8 mouse cellular contexts compared by ENCODE assay signal in the genomic region with DNA sequence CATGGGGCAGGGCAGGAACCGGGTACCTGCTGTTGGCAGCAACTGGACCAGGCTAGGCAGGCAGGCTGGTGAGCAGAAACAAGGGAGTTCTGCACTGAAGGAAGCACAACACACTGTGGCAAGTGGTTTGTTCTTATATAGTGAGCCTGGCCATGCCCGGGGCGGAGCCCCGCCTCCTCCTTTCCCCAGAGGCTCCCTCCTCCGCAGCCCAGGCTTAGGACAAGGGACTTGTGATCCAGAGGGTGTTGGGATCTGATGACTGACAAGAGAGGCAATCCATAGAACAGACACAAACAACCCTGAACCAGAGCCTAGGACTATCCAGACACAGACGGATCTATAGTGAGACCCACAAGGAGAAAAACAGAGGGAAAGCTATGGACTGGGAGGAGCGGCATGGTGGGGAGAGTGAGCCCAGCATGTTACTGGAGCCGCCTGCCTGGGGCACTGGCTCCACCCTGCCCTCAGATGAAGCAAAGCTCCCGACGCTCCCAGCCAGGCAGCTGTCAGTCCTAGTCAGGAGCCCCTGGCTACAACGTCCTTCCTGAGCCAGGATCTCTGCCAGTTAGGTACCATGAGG. TPM values are rescaled to one million over a fixed set of nuclear protein-coding genes. Genes with fewer than 3 reads are reported as not detected.
DNase-seq lines count a peak whose midpoint lies in the region; ATAC-seq and TF ChIP-seq lines count a peak whose summit lies in the region.

TSS of gene Carns1 (minus strand) at position 112 of the 580 bp plus-strand sequence.

- H3K9ac ChIP-seq in intestine, postnatal 0 days (ENCODE audit: low read depth, low read length), result peak within 1 kb of the TSS; percentile 17; the same call in 1 of the 2 replicates

- H3K4me1 ChIP-seq in kidney, adult 2 months (ENCODE audit: control insufficient read depth, insufficient read depth, low read length), result no peaks in the 10 kb centered on the region
- H3K4me1 ChIP-seq in brown adipose tissue, adult 24 weeks (ENCODE audit: control insufficient read depth, insufficient read depth, insufficient read length, low read length), result peaks cover 7% of the 10 kb centered on the region; the same call in 1 of the 2 replicates
- 0 out of 2 replicates have a peak, but pooled peaks cover 5% of the 10 kb centered on the region for H3K4me1 ChIP-seq in intestine, postnatal 0 days (replicated peaks; ENCODE audit: control insufficient read depth, insufficient read depth, low read length)

- TF ChIP-seq CTCF in kidney, adult 2 months (conservative IDR thresholded peaks at IDR 0.05; ENCODE audit: insufficient read depth, insufficient read length, low read depth, low read length), result no peak
- TF ChIP-seq CTCF in intestine, postnatal 0 days (IDR thresholded peaks at IDR 0.05; ENCODE audit: low read depth), result no peak

- H3K27me3 ChIP-seq in kidney, adult 2 months (replicated peaks; ENCODE audit: control insufficient read depth, insufficient read depth, low read length), result no peaks in the 10 kb centered on the region
- no peaks in the 10 kb centered on the region for H3K27me3 ChIP-seq in intestine, postnatal 0 days (replicated peaks; ENCODE audit: control insufficient read depth, insufficient read depth, low read length)

- H3K4me2 ChIP-seq in intestine, postnatal 0 days (replicated peaks; ENCODE audit: low read depth), result peak within 1 kb of the TSS; percentile 49

- 17% methylated on average over 11 of the region's 11 CpGs for WGBS in kidney, adult 2 months
- 6% methylated on average over 11 of the region's 11 CpGs for WGBS in intestine, postnatal 0 days

- H3K9me3 ChIP-seq in intestine, postnatal 0 days (ENCODE audit: control insufficient read depth), result no peaks in the 10 kb centered on the region

- DNase-seq in kidney, postnatal 4 days, result peak; percentile 69 to 78
- DNase-seq in kidney, adult 2 months, result no peak
- peak; percentile 56 to 70 for DNase-seq in heart, adult 18-20 months
- DNase-seq in layer of hippocampus, adult 8-10 months (ENCODE audit: low spot score in 2 of 2), result no peak
- no peak for DNase-seq in cerebellum, postnatal 4 days (ENCODE audit: low spot score in 2 of 2)

- TF ChIP-seq POLR2A in kidney, adult 2 months (IDR thresholded peaks at IDR 0.05; ENCODE audit: low read depth, low read length), result no peak

- no peaks in the 10 kb centered on the region for H3K36me3 ChIP-seq in kidney, adult 2 months (ENCODE audit: control insufficient read depth, insufficient read depth, low read length)
- H3K36me3 ChIP-seq in intestine, postnatal 0 days (ENCODE audit: control insufficient read depth, insufficient read depth), result no peaks in the 10 kb centered on the region

- no peak within 1 kb of the TSS for H3K4me3 ChIP-seq in kidney, adult 2 months (ENCODE audit: insufficient read depth, low read depth, low read length)
- peak within 1 kb of the TSS; percentile 15; the same call in 1 of the 2 replicates for H3K4me3 ChIP-seq in brown adipose tissue, adult 24 weeks (ENCODE audit: insufficient read depth, low read depth, low read length)
- no peak within 1 kb of the TSS for H3K4me3 ChIP-seq in intestine, postnatal 0 days (ENCODE audit: low read depth, low read length)

- ATAC-seq in intestine, postnatal 0 days, result peak; percentile 31; the same call in 1 of the 2 replicates
- ATAC-seq in monocyte, adult 5-6 weeks (replicated peaks; ENCODE audit: insufficient number of reproducible peaks, low FRiP score, low TSS enrichment, poor library complexity, severe bottlenecking), result no peak

- H3K27ac ChIP-seq in kidney, adult 2 months (ENCODE audit: insufficient read depth, low read depth, low read length), result no peak within 1 kb of the TSS
- no peak within 1 kb of the TSS for H3K27ac ChIP-seq in brown adipose tissue, adult 24 weeks (replicated peaks; ENCODE audit: low read depth, low read length)
- H3K27ac ChIP-seq in intestine, postnatal 0 days (ENCODE audit: low read depth, low read length), result no peak within 1 kb of the TSS; the same call in 1 of the 2 replicates

RNA-seq across cellular contexts. Expression of gene Carns1, which starts in this region (rescaled TPM):
- 3.8 and 4.0 TPM in 2 replicates for polyA plus RNA-seq in kidney, adult 2 months (2012; rRNA removed)
- 2.1 and 3.1 TPM in 2 replicates for polyA plus RNA-seq in brown adipose tissue, adult 24 weeks (2012; ENCODE audit: insufficient read depth, insufficient read length, missing spikeins)
- total RNA-seq in heart, adult 18-20 months (2021), result 10 to 100 TPM; 28.3 to 30.5 TPM
- 0.90 TPM in 2 replicates for polyA plus RNA-seq in intestine, postnatal 0 days (2015; fragmentation: Nextera tagmentation; extraction: Ambion mirVana)
- 14.1 to 18.7 TPM (median 14.2 TPM) in 3 replicates for total RNA-seq in monocyte, adult 5-6 weeks (2017)
- 10 to 100 TPM in 1 of 4 experiments, 1 to 10 TPM in 3; 6.3 to 10.1 (median 8.9) TPM for total RNA-seq in layer of hippocampus, adult 8-10 months (2022)

Comparison
In these comparisons a context has a peak if more than half of its experiments do, and no peak if none do; other contexts are left out.
1. DNase-seq: peak in kidney, postnatal 4 days (2 of 2) and heart, adult 18-20 months (2 of 2); none in kidney, adult 2 months (single experiment), layer of hippocampus, adult 8-10 months (0 of 2) and cerebellum, postnatal 4 days (0 of 2).
2. Peak in ATAC-seq, H3K9ac ChIP-seq and H3K4me2 ChIP-seq in intestine, postnatal 0 days; RNA of the gene not detected or under 1 TPM.